In the genomic region with DNA sequence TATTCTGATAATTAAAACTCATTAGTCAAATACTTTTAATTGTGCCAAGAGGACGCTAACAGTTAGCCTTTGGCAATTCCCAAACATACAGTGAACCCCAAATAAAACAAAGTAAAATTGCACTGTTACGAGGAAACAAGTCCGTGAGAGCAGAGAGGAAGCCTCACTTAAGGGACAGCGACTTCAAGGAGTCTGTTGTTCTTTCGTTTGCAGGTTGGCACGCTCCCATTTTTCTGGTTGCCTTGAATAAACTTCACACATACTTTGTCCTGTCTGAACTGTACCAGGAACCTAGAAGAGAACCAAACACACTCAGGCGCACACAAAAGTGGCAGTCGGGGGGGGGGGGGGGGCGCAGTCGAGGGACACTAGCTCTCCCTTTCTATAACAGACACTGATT, we compare ENCODE assay signal across 24 mouse cellular contexts.
DNase-seq lines count a peak whose midpoint lies in the region; ATAC-seq and TF ChIP-seq lines count a peak whose summit lies in the region.
"Had no signal": no experiment of that assay in that cellular context is flagged by ENCODE, and none has a peak within 500 bp of the region (broad histone marks: within the 10 kb centered on the region; RNA-seq: fewer than 3 reads in every experiment).

No protein-coding gene starts in this region.

- H3K27ac ChIP-seq in intestine, embryonic 15.5 days = no peak overlapping the region
- no peak overlapping the region for H3K27ac ChIP-seq in hindbrain, embryonic 12.5 days
- H3K27ac ChIP-seq: embryonic facial prominence, embryonic 15.5 days; forebrain, embryonic 10.5 days; heart, embryonic 10.5 days; hindbrain, embryonic 13.5 days; layer of hippocampus, adult 2 months; liver, embryonic 14.5 days; stomach, postnatal 0 days had no signal

- H3K9ac ChIP-seq in intestine, embryonic 15.5 days = no peak overlapping the region
- no peak overlapping the region for H3K9ac ChIP-seq in hindbrain, embryonic 12.5 days
- H3K9ac ChIP-seq: embryonic facial prominence, embryonic 15.5 days; hindbrain, embryonic 13.5 days; liver, embryonic 14.5 days had no signal

- H3K4me2 ChIP-seq in intestine, embryonic 15.5 days (replicated peaks) = no peak overlapping the region
- H3K4me2 ChIP-seq in hindbrain, embryonic 12.5 days (replicated peaks) = no peak overlapping the region
- H3K4me2 ChIP-seq: embryonic facial prominence, embryonic 15.5 days; hindbrain, embryonic 13.5 days had no signal

- H3K4me1 ChIP-seq in intestine, embryonic 15.5 days (replicated peaks) = no peaks in the 10 kb centered on the region
- peaks cover 6% of the 10 kb centered on the region; the same call in 1 of the 2 replicates for H3K4me1 ChIP-seq in hindbrain, embryonic 12.5 days
- H3K4me1 ChIP-seq: megakaryocyte, embryonic 14.5 days had no signal

- DNase-seq in kidney, postnatal 25 days = peak; percentile 23 to 45
- DNase-seq in kidney, adult 11 months = no peak
- DNase-seq in adrenal gland, postnatal 10 days = peak; percentile 68
- DNase-seq in brain, embryonic 14.5 days (ENCODE audit: low read depth) = peak; percentile 24
- peak; percentile 64 for DNase-seq in lung, postnatal 36 days
- DNase-seq in frontal cortex, postnatal 36 days (ENCODE audit: low spot score in 2 of 2) = no peak
- DNase-seq: cerebellum, postnatal 14 days; embryo, embryonic 11 days; gastrocnemius, postnatal 14 days; right cerebral cortex, postnatal 25 days; thymus, postnatal 4 days had no signal

- H3K27me3 ChIP-seq in intestine, embryonic 15.5 days (replicated peaks) = no peaks in the 10 kb centered on the region
- no peaks in the 10 kb centered on the region for H3K27me3 ChIP-seq in hindbrain, embryonic 12.5 days
- H3K27me3 ChIP-seq: embryonic facial prominence, embryonic 15.5 days; hindbrain, embryonic 13.5 days had no signal

- H3K36me3 ChIP-seq in intestine, embryonic 15.5 days = peaks cover 7% of the 10 kb centered on the region
- peaks cover 31% of the 10 kb centered on the region for H3K36me3 ChIP-seq in hindbrain, embryonic 12.5 days
- H3K36me3 ChIP-seq: G1E had no signal

- ATAC-seq in intestine, embryonic 15.5 days = no peak
- ATAC-seq in hindbrain, embryonic 12.5 days (ENCODE audit: low FRiP score) = no peak
- ATAC-seq: CD4-positive, CD25-positive, alpha-beta regulatory T cell, adult 4 months; intestine, embryonic 16.5 days had no signal

- 69% methylated on average over 10 of the region's 10 CpGs for WGBS in intestine, embryonic 15.5 days
- 83% methylated on average over 10 of the region's 10 CpGs for WGBS in hindbrain, embryonic 12.5 days

- H3K4me3 ChIP-seq in intestine, embryonic 15.5 days (replicated peaks) = no peak overlapping the region
- no peak overlapping the region for H3K4me3 ChIP-seq in hindbrain, embryonic 12.5 days
- H3K4me3 ChIP-seq: embryonic facial prominence, embryonic 15.5 days; forebrain, embryonic 10.5 days; heart, embryonic 10.5 days; hindbrain, embryonic 13.5 days; layer of hippocampus, adult 2 months; megakaryocyte, embryonic 14.5 days had no signal

- no peak for TF ChIP-seq POLR2A in brain, embryonic 14.5 days (IDR thresholded peaks at IDR 0.05; ENCODE audit: borderline replicate concordance, extremely low read depth, insufficient read depth, insufficient read length, poor library complexity, severe bottlenecking)

- no peak for TF ChIP-seq CTCF in brain, embryonic 14.5 days (IDR thresholded peaks at IDR 0.05; ENCODE audit: borderline replicate concordance, extremely low read depth, insufficient read depth, insufficient read length)

- no peaks in the 10 kb centered on the region for H3K9me3 ChIP-seq in intestine, embryonic 15.5 days
- no peaks in the 10 kb centered on the region for H3K9me3 ChIP-seq in hindbrain, embryonic 12.5 days (replicated peaks)
- H3K9me3 ChIP-seq: embryonic facial prominence, embryonic 15.5 days; forebrain, embryonic 10.5 days; G1E; heart, embryonic 10.5 days; hindbrain, embryonic 13.5 days; megakaryocyte, embryonic 14.5 days had no signal

Comparison
In these comparisons a context has a peak if more than half of its experiments do, and no peak if none do; other contexts are left out.
1. DNase-seq: peak in kidney, postnatal 25 days (2 of 2), adrenal gland, postnatal 10 days (single experiment), brain, embryonic 14.5 days (single experiment) and lung, postnatal 36 days (single experiment); none in kidney, adult 11 months (single experiment) and frontal cortex, postnatal 36 days (0 of 2).